Mouse (Mus musculus): ENCODE measurements around the gene Arid1b. TPM values are rescaled to one million over a fixed set of nuclear protein-coding genes. Genes with fewer than 3 reads are reported as not detected.

Gene Arid1b
- polyA plus RNA-seq (2014; fragmentation: Illumina TruSeq; extraction: RNeasy Lipid Tissue Mini Kit (QIAGEN cat#74804); ENCODE audit: insufficient read depth, low read depth, low replicate concordance), result 5.5 TPM

GRCm38 (mm10) chr17:4993840-4994503 is at the start of gene Arid1b:
Gene Arid1b, plus strand, starts transcription at chr17:4994332.

